Mouse (Mus musculus) spleen, postnatal 4 days (tissue): ENCODE measurements around the gene Cwc25.

Experiments
- DNase-seq, 2 experiments: peaks; one replicate each; pipeline ENCODE4 v3.0.0; 2022; ENCODE audit warnings: low spot score in 2 of 2

Cwc25 gene

DNA sequence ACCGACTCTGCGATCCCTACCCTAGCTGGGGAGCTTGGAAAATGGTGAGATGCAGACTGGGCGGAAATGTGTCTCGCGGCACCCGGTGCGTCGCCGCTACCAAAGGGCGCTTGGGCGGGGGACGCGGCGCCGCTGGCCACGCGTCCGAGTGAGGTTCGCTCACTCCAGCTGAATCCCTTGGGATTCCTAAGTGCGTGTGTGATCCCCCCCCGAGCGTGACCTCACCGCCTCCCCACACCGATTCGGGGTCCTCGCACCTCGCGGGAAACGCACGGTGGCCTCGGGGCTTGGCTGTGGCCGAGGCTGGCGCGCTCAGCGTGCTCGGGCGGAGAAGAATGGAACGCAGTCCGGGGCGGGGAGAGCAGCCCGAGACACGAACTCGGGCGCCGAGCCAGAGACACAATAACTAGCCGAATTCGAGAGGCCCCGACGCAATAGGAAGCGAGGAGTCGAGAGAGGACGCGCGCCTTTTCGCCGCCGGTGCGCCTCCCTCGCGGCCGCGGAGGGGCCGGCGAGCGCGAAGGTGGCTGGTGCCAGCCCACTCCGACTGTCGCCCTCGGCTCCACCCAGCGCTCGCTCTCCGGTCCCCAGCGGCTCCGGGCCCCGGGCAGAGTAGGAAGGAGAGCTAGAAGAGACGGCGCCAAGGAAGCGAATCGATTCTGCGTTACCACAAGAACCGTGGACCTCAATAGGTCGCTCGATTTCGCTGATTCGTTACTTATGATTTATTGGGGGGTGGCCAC lies 66.2 kb downstream of the Cwc25 start, which contains the start of gene Pcgf2:
Gene Pcgf2, minus strand, starts transcription at position 495 of the 743 bp plus-strand sequence.
- DNase-seq = peak; percentile 55 to 79

GRCm38 (mm10) chr11:97699626-97700002 lies 66.7 kb downstream of the Cwc25 start:
- no peak for DNase-seq

- peak; percentile 40 to 77 for DNase-seq
Measured at GRCm38 (mm10) chr11:97698741-97699611, 67.4 kb downstream of the Cwc25 start.

- no peak for DNase-seq
Measured at GRCm38 (mm10) chr11:97697891-97698529, 68.3 kb downstream of the Cwc25 start.

DNA sequence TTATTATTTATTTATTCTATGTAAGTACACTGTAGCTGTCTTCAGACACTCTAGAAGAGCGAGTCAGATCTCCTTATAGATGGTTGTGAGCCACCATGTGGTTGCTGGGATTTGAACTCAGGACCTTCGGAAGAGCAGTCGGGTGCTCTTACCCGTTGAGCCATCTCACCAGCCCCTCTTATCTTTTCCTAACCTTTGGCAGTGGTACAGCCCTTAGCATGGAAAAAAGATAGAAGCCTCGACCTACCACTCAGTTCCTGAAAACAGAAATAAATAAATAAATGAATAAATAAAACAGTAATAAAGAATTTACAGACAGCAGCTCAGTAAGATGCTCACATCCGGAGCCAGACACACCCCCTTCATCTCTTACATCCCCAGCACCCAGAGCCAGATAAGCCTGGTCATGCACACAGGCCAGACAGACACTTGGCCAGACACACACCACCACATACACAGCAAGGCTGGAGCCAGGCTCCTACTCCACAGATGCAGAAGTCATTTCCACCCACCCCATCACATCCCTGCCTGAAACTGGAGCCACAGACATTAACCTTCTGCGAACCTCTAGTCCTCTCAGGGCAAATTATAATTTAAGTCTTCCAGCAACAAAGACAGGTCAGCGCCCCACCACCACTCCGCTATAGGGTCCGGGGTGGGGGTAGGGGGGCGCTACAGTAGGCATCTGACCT lies 69.0 kb downstream of the Cwc25 start:
- DNase-seq = no peak

DNA sequence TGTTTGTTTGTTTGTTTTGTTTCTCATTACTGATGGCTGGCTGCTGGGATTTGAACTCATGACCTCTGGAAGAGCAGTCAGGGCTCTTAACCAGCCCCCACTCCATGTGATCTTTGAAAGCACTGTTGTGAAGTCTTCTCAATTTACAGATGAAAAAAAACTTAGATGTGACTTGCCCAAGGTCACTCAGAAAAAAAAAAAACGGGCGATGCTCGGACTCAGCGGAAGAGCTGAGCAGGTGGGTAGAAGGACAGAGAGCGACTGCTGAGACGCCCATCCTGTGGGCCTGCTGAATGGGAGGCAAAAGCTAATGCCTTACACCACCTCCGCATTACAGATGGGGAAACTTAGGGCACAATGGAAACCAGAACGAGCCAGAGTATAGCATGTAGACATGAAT lies 69.7 kb downstream of the Cwc25 start:
- DNase-seq = no peak

GRCm38 (mm10) chr11:97695712-97696401 lies 70.5 kb downstream of the Cwc25 start:
- DNase-seq = no peak
